Mouse (Mus musculus): ENCODE results near the gene Elmo1. TPM values are rescaled to one million over a fixed set of nuclear protein-coding genes. Genes with fewer than 3 reads are reported as not detected.

The Elmo1 gene
- polyA plus RNA-seq, 1 experiment from 2014 or later = 38.3 TPM

GRCm38 (mm10) chr13:20090711-20091603, 561 bp downstream of the Elmo1 start:
- under 1% methylated on average over 89 of the region's 93 CpGs for WGBS
- H3K36me3 ChIP-seq (ENCODE audit: control insufficient read depth, insufficient read depth, low read length) = no peaks in the 10 kb centered on the region
- no peaks in the 10 kb centered on the region for H3K9me3 ChIP-seq (ENCODE audit: control insufficient read depth, low read length)
- peak; percentile 83 for DNase-seq
- H3K27me3 ChIP-seq (ENCODE audit: control insufficient read depth, insufficient read depth, low read length) = no peaks in the 10 kb centered on the region; the same call in 1 of the 2 replicates
- peak overlapping the region; percentile 39 for H3K27ac ChIP-seq (replicated peaks; ENCODE audit: low read depth, low read length)
- ATAC-seq (ENCODE audit: low FRiP score, low TSS enrichment) = peak; percentile 74
- H3K4me3 ChIP-seq (replicated peaks; ENCODE audit: low read depth, low read length) = peak overlapping the region; percentile 73
- peak overlapping the region; percentile 97 for H3K4me2 ChIP-seq (ENCODE audit: low read length)
- 0 out of 2 replicates have a peak, but pooled peaks cover 2% of the 10 kb centered on the region for H3K4me1 ChIP-seq (ENCODE audit: control insufficient read depth, insufficient read depth, low read length)
- H3K9ac ChIP-seq (replicated peaks; ENCODE audit: low read length) = peak overlapping the region; percentile 69

- Histone ChIP-seq H3K9me3 (ENCODE audit: control insufficient read depth, low read length) (no peaks in the 10 kb centered on the region), H3K9ac (replicated peaks; ENCODE audit: low read length) (peak overlapping the region; percentile 69), H3K4me1 (ENCODE audit: control insufficient read depth, insufficient read depth, low read length) (0 out of 2 replicates have a peak, but pooled peaks cover 2% of the 10 kb centered on the region), H3K36me3 (ENCODE audit: control insufficient read depth, insufficient read depth, low read length) (no peaks in the 10 kb centered on the region), H3K4me2 (ENCODE audit: low read length) (peak overlapping the region; percentile 97), H3K27ac (replicated peaks; ENCODE audit: low read depth, low read length) (no peak overlapping the region; the same call in 1 of the 2 replicates), H3K4me3 (replicated peaks; ENCODE audit: low read depth, low read length) (peak overlapping the region; percentile 73), H3K27me3 (ENCODE audit: control insufficient read depth, insufficient read depth, low read length) (no peaks in the 10 kb centered on the region; the same call in 1 of the 2 replicates)
- no peak for ATAC-seq (ENCODE audit: low FRiP score, low TSS enrichment)
- WGBS = 2% methylated on average over 10 of the region's 10 CpGs
- DNase-seq = no peak
Observed at GRCm38 (mm10) chr13:20091604-20091926, 1.2 kb downstream of the Elmo1 start.

GRCm38 (mm10) chr13:20092301-20092700, 1.9 kb downstream of the Elmo1 start:
- Histone ChIP-seq H3K4me2 (ENCODE audit: low read length) (no peak overlapping the region), H3K4me1 (ENCODE audit: control insufficient read depth, insufficient read depth, low read length) (0 out of 2 replicates have a peak, but pooled peaks cover 2% of the 10 kb centered on the region), H3K36me3 (ENCODE audit: control insufficient read depth, insufficient read depth, low read length) (no peaks in the 10 kb centered on the region), H3K27me3 (ENCODE audit: control insufficient read depth, insufficient read depth, low read length) (no peaks in the 10 kb centered on the region; the same call in 1 of the 2 replicates), H3K27ac (replicated peaks; ENCODE audit: low read depth, low read length) (no peak overlapping the region), H3K9ac (replicated peaks; ENCODE audit: low read length) (no peak overlapping the region), H3K9me3 (ENCODE audit: control insufficient read depth, low read length) (no peaks in the 10 kb centered on the region), H3K4me3 (replicated peaks; ENCODE audit: low read depth, low read length) (no peak overlapping the region)
- ATAC-seq (ENCODE audit: low FRiP score, low TSS enrichment) (no peak), DNase-seq (no peak)
- 94% methylated on average over 3 of the region's 3 CpGs for WGBS

- Histone ChIP-seq H3K9ac (replicated peaks; ENCODE audit: low read length) (no peak overlapping the region), H3K4me2 (ENCODE audit: low read length) (no peak overlapping the region), H3K9me3 (ENCODE audit: control insufficient read depth, low read length) (no peaks in the 10 kb centered on the region), H3K4me3 (replicated peaks; ENCODE audit: low read depth, low read length) (no peak overlapping the region), H3K27ac (replicated peaks; ENCODE audit: low read depth, low read length) (no peak overlapping the region), H3K27me3 (ENCODE audit: control insufficient read depth, insufficient read depth, low read length) (no peaks in the 10 kb centered on the region; the same call in 1 of the 2 replicates), H3K4me1 (ENCODE audit: control insufficient read depth, insufficient read depth, low read length) (0 out of 2 replicates have a peak, but pooled peaks cover 2% of the 10 kb centered on the region), H3K36me3 (ENCODE audit: control insufficient read depth, insufficient read depth, low read length) (no peaks in the 10 kb centered on the region)
- DNase-seq = no peak
- ATAC-seq (ENCODE audit: low FRiP score, low TSS enrichment) = no peak
- 66% methylated on average over 19 of the region's 19 CpGs for WGBS
Observed at GRCm38 (mm10) chr13:20093307-20094045, 3.1 kb downstream of the Elmo1 start.

- ATAC-seq (ENCODE audit: low FRiP score, low TSS enrichment) (no peak), DNase-seq (no peak)
- Histone ChIP-seq H3K27me3 (ENCODE audit: control insufficient read depth, insufficient read depth, low read length) (no peaks in the 10 kb centered on the region; the same call in 1 of the 2 replicates), H3K4me3 (replicated peaks; ENCODE audit: low read depth, low read length) (no peak overlapping the region), H3K4me1 (ENCODE audit: control insufficient read depth, insufficient read depth, low read length) (no peaks in the 10 kb centered on the region), H3K9me3 (ENCODE audit: control insufficient read depth, low read length) (no peaks in the 10 kb centered on the region), H3K4me2 (ENCODE audit: low read length) (no peak overlapping the region), H3K36me3 (ENCODE audit: control insufficient read depth, insufficient read depth, low read length) (no peaks in the 10 kb centered on the region), H3K27ac (replicated peaks; ENCODE audit: low read depth, low read length) (no peak overlapping the region), H3K9ac (replicated peaks; ENCODE audit: low read length) (no peak overlapping the region)
- 97% methylated on average over 4 of the region's 4 CpGs for WGBS
Observed at GRCm38 (mm10) chr13:20094916-20095700, 4.7 kb downstream of the Elmo1 start.

- no peak for DNase-seq
- no peaks in the 10 kb centered on the region for H3K36me3 ChIP-seq (ENCODE audit: control insufficient read depth, insufficient read depth, low read length)
- H3K27me3 ChIP-seq (ENCODE audit: control insufficient read depth, insufficient read depth, low read length) = no peaks in the 10 kb centered on the region; the same call in 1 of the 2 replicates
- H3K4me2 ChIP-seq (ENCODE audit: low read length) = no peak overlapping the region
- H3K4me3 ChIP-seq (replicated peaks; ENCODE audit: low read depth, low read length) = no peak overlapping the region
- no peaks in the 10 kb centered on the region for H3K4me1 ChIP-seq (ENCODE audit: control insufficient read depth, insufficient read depth, low read length)
- no peak overlapping the region for H3K9ac ChIP-seq (replicated peaks; ENCODE audit: low read length)
- 56% methylated on average over 5 of the region's 5 CpGs for WGBS
- H3K27ac ChIP-seq (replicated peaks; ENCODE audit: low read depth, low read length) = no peak overlapping the region
- no peak for ATAC-seq (ENCODE audit: low FRiP score, low TSS enrichment)
- H3K9me3 ChIP-seq (ENCODE audit: control insufficient read depth, low read length) = no peaks in the 10 kb centered on the region
Observed at GRCm38 (mm10) chr13:20097006-20097617, 6.7 kb downstream of the Elmo1 start.

- Histone ChIP-seq H3K4me3 (replicated peaks; ENCODE audit: low read depth, low read length) (no peak overlapping the region), H3K36me3 (ENCODE audit: control insufficient read depth, insufficient read depth, low read length) (no peaks in the 10 kb centered on the region), H3K27ac (replicated peaks; ENCODE audit: low read depth, low read length) (no peak overlapping the region), H3K9ac (replicated peaks; ENCODE audit: low read length) (no peak overlapping the region), H3K4me2 (ENCODE audit: low read length) (no peak overlapping the region), H3K27me3 (ENCODE audit: control insufficient read depth, insufficient read depth, low read length) (no peaks in the 10 kb centered on the region; the same call in 1 of the 2 replicates), H3K9me3 (ENCODE audit: control insufficient read depth, low read length) (no peaks in the 10 kb centered on the region), H3K4me1 (ENCODE audit: control insufficient read depth, insufficient read depth, low read length) (no peaks in the 10 kb centered on the region)
- ATAC-seq (ENCODE audit: low FRiP score, low TSS enrichment) = no peak
- 67% methylated on average over 5 of the region's 5 CpGs for WGBS
- DNase-seq = no peak
Observed at GRCm38 (mm10) chr13:20097934-20098593, 7.7 kb downstream of the Elmo1 start.
